Mouse (Mus musculus) hindlimb bud, embryonic 11.5 days (tissue): ENCODE results near the gene Lemd1.

ENCODE experiments used
- DNase-seq: peaks from one replicate; pipeline ENCODE4 v3.0.0-alpha.2; 2012; ENCODE audit warnings: low read depth, low spot score; ENCODE audit errors: extremely low spot score

The Lemd1 gene

GRCm38 (mm10) chr1:132164780-132165518, 26.3 kb upstream of the Lemd1 start:
- DNase-seq: no peak

DNA sequence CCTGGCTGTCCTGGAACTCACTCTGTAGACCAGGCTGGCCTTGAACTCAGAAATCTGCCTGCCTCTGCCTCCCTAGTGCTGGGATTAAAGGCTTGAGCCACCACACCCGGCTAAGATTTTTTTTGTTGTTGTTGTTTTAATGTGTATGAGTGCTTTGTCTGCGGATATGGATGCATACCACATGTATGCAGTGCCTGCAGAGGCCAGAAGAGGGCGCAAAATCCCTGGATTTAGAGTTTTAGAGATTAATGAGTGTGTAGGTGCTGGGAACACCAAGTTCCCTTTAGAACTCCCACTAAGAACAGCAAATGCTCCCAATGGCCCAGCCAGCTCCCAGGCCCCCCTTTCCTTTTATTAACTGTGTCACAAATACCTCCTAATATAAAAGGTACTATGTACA, 25.4 kb upstream of the Lemd1 start:
- no peak for DNase-seq

DNA sequence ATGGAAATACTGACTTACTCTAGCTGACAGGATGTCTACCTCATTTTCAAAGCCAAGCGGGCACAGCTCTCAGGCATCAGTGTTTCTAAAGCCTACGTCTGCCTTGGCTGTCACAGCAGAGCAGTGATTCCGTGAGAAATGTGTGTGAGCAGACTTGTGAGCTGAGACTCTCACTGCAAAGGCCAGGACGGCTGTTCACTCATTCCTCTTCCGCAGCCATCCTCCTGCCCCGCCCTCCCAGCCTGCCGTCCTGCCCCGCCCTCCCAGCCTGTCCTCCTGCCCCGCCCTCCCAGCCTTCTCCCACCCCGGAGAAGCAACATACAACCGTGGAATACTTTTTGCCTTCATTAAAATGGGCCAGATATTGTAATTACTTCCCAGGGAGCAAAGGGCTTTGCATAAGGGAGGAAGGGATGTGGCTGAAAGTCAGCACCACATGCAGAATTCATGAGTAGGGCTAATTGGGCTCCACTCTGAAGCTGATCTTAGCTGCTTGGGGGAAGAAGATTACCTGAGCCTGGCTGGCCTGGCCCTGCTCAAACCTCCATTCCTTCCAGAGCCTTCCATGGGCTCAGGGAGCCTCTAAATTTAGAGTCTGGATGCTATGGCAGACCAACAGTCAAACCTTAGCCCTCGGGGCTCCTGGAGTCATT, 23.0 kb upstream of the Lemd1 start:
- DNase-seq: no peak

GRCm38 (mm10) chr1:132170698-132171097, 20.5 kb upstream of the Lemd1 start:
- no peak for DNase-seq

- DNase-seq: no peak
These were observed 19.6 kb upstream of the Lemd1 start for GRCm38 (mm10) chr1:132171619-132172018.

- no peak for DNase-seq
These were observed 4.9 kb upstream of the Lemd1 start for GRCm38 (mm10) chr1:132186303-132186702.

DNA sequence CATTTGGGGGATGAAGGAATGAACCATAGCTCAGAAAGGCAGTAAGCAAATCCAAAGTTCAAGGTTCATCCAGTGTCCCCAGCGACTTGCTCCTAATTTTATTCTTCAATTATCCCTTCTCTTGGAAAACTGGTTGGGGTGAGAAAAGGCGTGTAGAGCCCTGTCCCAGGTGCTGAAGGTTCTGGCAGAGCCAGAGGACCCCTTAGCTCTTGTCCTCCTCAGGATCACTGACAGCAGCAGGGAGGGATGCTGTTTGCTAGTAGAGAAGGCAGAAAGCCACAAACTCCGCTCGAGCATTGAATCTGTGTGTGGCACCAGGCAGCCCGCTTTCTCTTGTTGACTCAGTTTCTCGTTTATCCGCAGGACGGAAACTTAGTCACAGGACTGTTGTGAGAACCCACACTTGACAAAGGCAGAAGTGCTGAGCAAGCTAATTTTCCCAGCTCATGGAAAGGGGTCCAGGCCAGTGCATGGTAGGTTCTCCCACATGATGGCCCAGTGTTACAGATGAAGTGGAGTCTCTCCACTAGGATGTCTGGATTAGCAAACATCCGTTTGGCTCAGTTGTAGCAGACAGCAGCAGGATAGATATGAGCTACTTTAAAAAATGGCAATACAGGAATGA, 2.7 kb upstream of the Lemd1 start:
- DNase-seq: no peak

GRCm38 (mm10) chr1:132189231-132189630, 2.0 kb upstream of the Lemd1 start:
- DNase-seq: no peak

GRCm38 (mm10) chr1:132190040-132190513, 1.2 kb upstream of the Lemd1 start:
- no peak for DNase-seq

DNA sequence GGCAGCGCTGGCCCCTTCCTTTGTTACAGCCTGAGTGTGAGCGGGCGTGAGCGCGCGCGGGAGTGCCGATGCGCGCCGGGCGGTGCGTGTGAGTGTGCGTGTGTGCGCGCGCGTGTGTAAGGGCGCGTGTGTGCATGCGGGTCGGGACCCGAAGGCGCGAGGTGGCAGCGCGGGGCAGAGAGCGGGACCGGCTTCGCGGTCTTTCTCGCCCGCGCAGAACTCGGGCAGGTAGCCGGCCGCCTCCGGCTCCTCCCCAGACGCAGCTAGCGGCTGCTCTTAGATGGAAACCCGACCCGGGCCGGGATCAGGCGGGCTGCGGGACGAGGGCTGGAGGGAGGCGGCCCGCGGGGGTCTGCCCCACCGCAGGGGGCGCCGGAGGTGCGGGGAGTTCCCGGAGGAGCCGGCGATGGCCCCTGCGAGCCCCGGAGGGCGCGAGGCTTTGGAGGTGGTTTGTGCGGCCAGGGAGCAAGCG, 574 bp upstream of the Lemd1 start:
- DNase-seq: no peak

- DNase-seq: no peak
These were observed 802 bp downstream of the Lemd1 start for GRCm38 (mm10) chr1:132191786-132192680.

DNA sequence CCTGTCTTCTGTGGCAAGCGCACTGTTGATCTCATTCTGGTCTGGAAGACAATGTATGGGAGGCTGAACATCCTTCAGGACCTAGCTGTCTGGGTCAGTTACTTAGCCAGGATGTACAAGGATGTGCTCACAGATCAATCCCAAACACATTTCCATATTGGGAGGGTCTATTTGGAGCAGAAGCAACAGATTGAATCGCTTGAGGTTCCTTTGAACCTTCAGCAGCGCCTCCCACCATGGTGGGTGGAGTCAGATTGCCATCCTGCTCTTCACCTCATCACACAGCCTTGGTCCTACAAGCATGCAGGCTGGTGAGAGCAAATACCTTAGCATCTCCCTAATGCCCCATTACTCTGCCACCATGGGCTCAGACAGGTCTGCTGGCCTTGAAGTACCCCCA, 2.6 kb downstream of the Lemd1 start:
- DNase-seq: no peak

DNA sequence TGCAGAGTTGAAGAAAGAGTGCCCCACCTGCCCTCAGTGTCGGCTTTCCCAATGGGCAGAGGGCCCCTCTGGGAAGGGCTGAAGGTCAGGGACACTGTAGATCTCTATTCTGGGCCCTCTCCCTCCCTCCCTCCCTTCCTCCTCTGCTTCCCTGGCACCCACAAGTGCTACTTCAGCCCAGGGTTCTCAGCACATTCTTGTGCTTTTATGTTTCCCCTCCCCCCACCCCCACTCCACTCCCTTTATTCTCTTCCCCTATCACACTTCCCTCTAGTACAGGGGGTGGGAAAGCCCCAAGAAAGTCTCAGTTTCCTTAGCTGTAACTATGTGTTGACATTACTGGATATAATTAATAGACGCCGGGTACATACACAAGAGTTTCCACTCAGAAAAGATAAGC, 3.4 kb downstream of the Lemd1 start:
- DNase-seq: no peak

DNA sequence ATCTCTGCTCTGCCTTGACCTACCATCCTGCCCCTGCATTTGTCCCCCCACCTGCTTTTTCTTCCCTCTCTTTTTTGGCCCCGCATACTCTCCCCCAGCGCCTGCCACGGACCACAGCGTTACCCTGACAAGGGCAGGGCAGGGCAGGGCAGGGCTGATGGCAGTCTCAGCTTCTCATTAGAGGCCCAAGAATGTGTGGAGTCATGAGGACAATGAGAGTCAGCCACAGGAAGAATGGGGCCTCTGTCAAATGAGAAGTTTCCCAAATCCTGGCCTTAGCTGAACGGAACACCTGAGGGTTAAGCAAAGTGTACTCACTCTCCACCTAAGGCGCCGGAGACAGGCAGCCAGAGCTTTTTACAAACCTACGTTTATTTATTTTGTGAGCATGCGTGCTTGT, 3.9 kb downstream of the Lemd1 start:
- DNase-seq: no peak

GRCm38 (mm10) chr1:132195681-132196080, 4.5 kb downstream of the Lemd1 start:
- no peak for DNase-seq

GRCm38 (mm10) chr1:132196337-132196736, 5.1 kb downstream of the Lemd1 start:
- no peak for DNase-seq

DNA sequence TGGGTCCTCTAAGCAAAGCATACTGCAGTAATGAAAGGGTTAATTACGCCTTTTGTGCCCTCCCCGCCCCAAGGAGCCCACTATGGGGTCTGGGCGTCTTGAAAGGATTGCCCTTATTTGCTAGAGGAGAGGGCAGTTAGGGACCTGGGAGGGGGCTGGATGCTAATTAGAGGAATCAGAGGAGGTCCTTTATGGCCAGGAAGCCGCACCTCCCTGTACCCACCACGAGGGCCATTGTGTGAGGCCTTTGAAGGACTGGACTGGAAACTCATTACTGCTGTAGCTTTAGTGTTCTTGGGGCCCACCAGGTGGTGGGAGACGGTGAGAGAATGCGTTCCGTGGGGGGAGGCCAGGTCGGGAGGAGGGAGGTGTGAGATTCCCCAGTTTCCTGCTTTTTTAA, 6.4 kb downstream of the Lemd1 start:
- DNase-seq: no peak

- no peak for DNase-seq
These were observed 7.3 kb downstream of the Lemd1 start for GRCm38 (mm10) chr1:132198401-132199071.

DNA sequence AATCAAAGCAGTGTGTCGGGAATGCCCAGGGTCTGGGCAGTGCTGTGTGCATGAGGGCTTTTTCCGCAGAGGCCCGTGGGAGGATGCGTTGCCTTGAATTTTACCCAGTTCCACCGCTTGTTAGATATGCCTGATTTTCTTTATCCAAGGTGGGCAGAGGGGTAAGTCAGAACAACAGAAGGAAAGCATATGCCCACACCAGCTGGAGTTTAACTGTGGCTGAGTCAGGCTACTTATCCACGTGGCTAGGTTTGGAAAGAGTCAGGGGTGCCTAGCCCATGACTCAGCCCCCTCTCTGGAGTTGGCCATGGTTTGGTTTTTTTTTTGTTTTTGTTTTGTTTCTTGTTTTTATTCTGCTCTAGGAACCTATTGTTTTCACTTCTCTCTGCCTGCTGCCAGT, 8.0 kb downstream of the Lemd1 start:
- no peak for DNase-seq

DNA sequence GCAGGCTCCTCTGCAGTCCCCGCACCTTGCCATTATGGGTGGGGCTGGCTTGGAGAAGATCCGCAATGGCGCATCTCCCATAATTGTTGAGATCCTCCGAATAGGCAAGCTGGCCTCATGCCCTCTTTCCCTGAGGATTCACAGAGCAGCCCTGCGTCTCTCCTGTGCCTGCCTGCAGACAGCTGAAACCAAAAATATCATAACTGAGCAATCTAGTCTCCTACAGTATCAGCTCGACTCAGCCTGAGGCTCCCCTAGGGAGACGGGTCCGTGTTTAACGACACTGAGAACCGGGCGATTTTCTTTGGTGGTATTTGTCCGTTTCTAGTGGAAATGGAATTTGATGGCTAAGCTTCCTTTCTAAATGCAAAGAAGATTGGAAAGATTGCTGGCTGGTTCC, 8.7 kb downstream of the Lemd1 start:
- DNase-seq: no peak
